In the genomic region with DNA sequence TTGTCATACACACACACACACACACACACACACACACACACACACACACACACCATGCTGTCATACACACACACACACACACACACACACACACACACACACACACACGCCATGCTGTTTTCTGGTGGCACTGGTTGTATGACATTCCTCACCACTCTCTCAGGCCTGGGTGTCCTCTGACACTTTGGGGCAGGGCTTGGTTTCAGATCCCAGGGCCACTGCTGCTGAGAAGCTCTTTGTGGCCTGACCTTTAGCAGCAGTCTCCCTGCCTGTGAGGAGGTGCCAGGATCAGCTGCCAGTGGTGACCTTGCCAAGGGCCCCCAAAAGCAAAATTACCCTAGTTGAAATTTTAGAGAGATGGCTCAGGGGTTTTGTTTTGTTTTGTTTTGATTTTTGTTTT, we compare ENCODE assay signal across 30 mouse cellular contexts. TPM values are rescaled to one million over a fixed set of nuclear protein-coding genes. Genes with fewer than 3 reads are reported as not detected.
A peak's percentile ranks its signal among the peaks of the same experiment; 100 is the strongest.
DNase-seq lines count a peak whose midpoint lies in the region; ATAC-seq and TF ChIP-seq lines count a peak whose summit lies in the region.
"Had no signal": no experiment of that assay in that cellular context is flagged by ENCODE, and none has a peak within 500 bp of the region (broad histone marks: within the 10 kb centered on the region; RNA-seq: fewer than 3 reads in every experiment).

No protein-coding gene starts in this region.

- H3K9ac ChIP-seq in stomach, postnatal 0 days (ENCODE audit: low read length): no peak overlapping the region
- H3K9ac ChIP-seq: forebrain, postnatal 0 days; heart, embryonic 13.5 days; hindbrain, embryonic 12.5 days; hindbrain, embryonic 15.5 days had no signal

- no peaks in the 10 kb centered on the region for H3K9me3 ChIP-seq in stomach, postnatal 0 days (ENCODE audit: control insufficient read depth, low read length)
- H3K9me3 ChIP-seq: heart, embryonic 10.5 days; heart, embryonic 13.5 days; hindbrain, embryonic 12.5 days; hindbrain, embryonic 15.5 days had no signal

- H3K27ac ChIP-seq in thymus, adult 2 months (ENCODE audit: control insufficient read depth, insufficient read depth, low read length): no peak overlapping the region
- H3K27ac ChIP-seq in stomach, postnatal 0 days (replicated peaks): no peak overlapping the region
- H3K27ac ChIP-seq: gastrocnemius, adult 2 months; heart, adult 2 months; heart, embryonic 13.5 days; hindbrain, embryonic 12.5 days; hindbrain, embryonic 15.5 days had no signal

- no peaks in the 10 kb centered on the region for H3K27me3 ChIP-seq in thymus, adult 2 months (ENCODE audit: control insufficient read depth, insufficient read depth, low read length)
- H3K27me3 ChIP-seq in stomach, postnatal 0 days (ENCODE audit: control insufficient read depth, insufficient read depth, low read length): no peaks in the 10 kb centered on the region
- H3K27me3 ChIP-seq: hindbrain, embryonic 12.5 days had no signal

- no peak overlapping the region for H3K4me3 ChIP-seq in thymus, adult 2 months (ENCODE audit: control insufficient read depth, insufficient read depth, low read length)
- no peak overlapping the region for H3K4me3 ChIP-seq in stomach, postnatal 0 days (ENCODE audit: low read depth, low read length)
- H3K4me3 ChIP-seq: gastrocnemius, adult 2 months; heart, adult 2 months; heart, embryonic 10.5 days; heart, embryonic 13.5 days; hindbrain, embryonic 12.5 days; hindbrain, embryonic 15.5 days had no signal

- intact Hi-C loops in heart, postnatal 25 days (cut with DNase I): loop anchor here (10.0 kb wide), 1 partner anchor 291 kb away; no protein-coding TSS in a partner anchor

- no peaks in the 10 kb centered on the region for H3K36me3 ChIP-seq in thymus, adult 2 months (ENCODE audit: control insufficient read depth, insufficient read depth, low read length)
- H3K36me3 ChIP-seq in stomach, postnatal 0 days (ENCODE audit: control insufficient read depth, insufficient read depth, low read length): no peaks in the 10 kb centered on the region
- H3K36me3 ChIP-seq: heart, embryonic 10.5 days; heart, embryonic 13.5 days; hindbrain, embryonic 12.5 days; hindbrain, embryonic 15.5 days had no signal

- ATAC-seq in stomach, postnatal 0 days (ENCODE audit: low FRiP score, low TSS enrichment): no peak
- ATAC-seq: activated CD4-positive, CD25-positive, alpha-beta regulatory T cell, adult 4 months; forebrain, embryonic 14.5 days; forebrain, postnatal 0 days; intestine, postnatal 0 days had no signal

- TF ChIP-seq EP300 in stomach, postnatal 0 days (optimal IDR thresholded peaks at IDR 0.05): no peak

- TF ChIP-seq POLR2A in thymus, adult 2 months (IDR thresholded peaks at IDR 0.05; ENCODE audit: control insufficient read depth, extremely low read depth, insufficient read depth, low read length, poor library complexity): no peak

- H3K4me1 ChIP-seq in thymus, adult 2 months (replicated peaks; ENCODE audit: control insufficient read depth, insufficient read depth, low read length): no peaks in the 10 kb centered on the region
- H3K4me1 ChIP-seq in stomach, postnatal 0 days (replicated peaks; ENCODE audit: control insufficient read depth, insufficient read depth): no peaks in the 10 kb centered on the region
- H3K4me1 ChIP-seq: hindbrain, embryonic 12.5 days; hindbrain, embryonic 15.5 days had no signal

- DNase-seq in adrenal gland, adult (ENCODE audit: inconsistent age in 2 of 2, low spot score in 1 of 2): peak; percentile 35 to 68
- no peak for DNase-seq in adrenal gland, adult 8-10 months
- DNase-seq in heart, adult 11 months: peak; percentile 59
- no peak for DNase-seq in heart, postnatal 25 days (ENCODE audit: low spot score)
- peak; percentile 22 for DNase-seq in adrenal gland, postnatal 25 days
- no peak for DNase-seq in thymus, adult 2 months
- DNase-seq in stomach, postnatal 0 days (ENCODE audit: low spot score): no peak
- DNase-seq: cerebellum, adult 18-20 months; cerebellum, adult 9-10 months; cerebellum, postnatal 14 days; forebrain, postnatal 0 days; gastrocnemius, adult 2 months; gastrocnemius, postnatal 14 days; heart, adult 2 months; heart, postnatal 14 days had no signal

- WGBS in thymus, adult 2 months: 95% methylated on average over 1 of the region's 1 CpGs
- WGBS in stomach, postnatal 0 days: 50% methylated on average over 1 of the region's 1 CpGs

- H3K4me2 ChIP-seq in stomach, postnatal 0 days (replicated peaks; ENCODE audit: low read depth): no peak overlapping the region
- H3K4me2 ChIP-seq: heart, embryonic 13.5 days; hindbrain, embryonic 12.5 days; hindbrain, embryonic 15.5 days had no signal

- TF ChIP-seq CTCF in thymus, adult 2 months (IDR thresholded peaks at IDR 0.05; ENCODE audit: borderline replicate concordance, control insufficient read depth, extremely low read depth, insufficient read depth, low read length, poor library complexity): no peak
- TF ChIP-seq CTCF in stomach, postnatal 0 days (IDR thresholded peaks at IDR 0.05; ENCODE audit: low read depth): no peak

RNA-seq across cellular contexts. Expression of a gene that starts 5.2 kb away (rescaled TPM):
- 1 to 10 TPM in 1 of 4 experiments, under 1 TPM in 3; 0.38 to 1.7 (median 0.50) TPM for total RNA-seq in adrenal gland, adult 8-10 months (2022)
- 1 to 10 TPM in 1 of 2 experiments, under 1 TPM in 1; 0.98 to 1.3 TPM for total RNA-seq in heart, postnatal 25 days (2021)
- not detected in 2 replicates for total RNA-seq in adrenal gland, postnatal 25 days (2021)
- 1.7 and 2.1 TPM in 2 replicates for polyA plus RNA-seq in thymus, adult 2 months (2012; rRNA removed)
- 0.08 and 0.21 TPM in 2 replicates for polyA plus RNA-seq in stomach, postnatal 0 days (2015; fragmentation: Nextera tagmentation; extraction: Ambion mirVana)
- total RNA-seq: forebrain, postnatal 0 days; hematopoietic stem cell, adult 5-6 weeks had no signal
- polyA plus RNA-seq: activated CD4-positive, CD25-positive, alpha-beta regulatory T cell, adult 4 months; embryonic facial prominence, embryonic 11.5 days; intestine, postnatal 0 days had no signal

RNA-seq across cellular contexts. Expression of a gene that starts 27.6 kb away (rescaled TPM):
- not detected for total RNA-seq in adrenal gland, adult 8-10 months (2022)
- not detected for total RNA-seq in heart, postnatal 25 days (2021)
- not detected in 2 replicates for total RNA-seq in adrenal gland, postnatal 25 days (2021)
- polyA plus RNA-seq in thymus, adult 2 months (2012; rRNA removed): not detected in 2 replicates
- polyA plus RNA-seq in stomach, postnatal 0 days (2015; fragmentation: Nextera tagmentation; extraction: Ambion mirVana): not detected in 2 replicates
- total RNA-seq: ES-E14; gastrocnemius, adult 2 months; gastrocnemius, postnatal 14 days; gastrocnemius, postnatal 4 days; heart, adult 2 months; heart, postnatal 14 days; hematopoietic stem cell, adult 5-6 weeks had no signal
- polyA plus RNA-seq: activated CD4-positive, CD25-positive, alpha-beta regulatory T cell, adult 4 months; embryonic facial prominence, embryonic 11.5 days; embryonic facial prominence, embryonic 14.5 days; forebrain, embryonic 11.5 days; forebrain, embryonic 14.5 days; forebrain, postnatal 0 days; heart, adult 2 months; heart, embryonic 10.5 days; heart, embryonic 13.5 days; heart, embryonic 16.5 days; hindbrain, embryonic 12.5 days; intestine, embryonic 14.5 days; intestine, postnatal 0 days had no signal

Comparison
In these comparisons a context has a peak if more than half of its experiments do, and no peak if none do; other contexts are left out.
1. DNase-seq: peak in adrenal gland, adult (2 of 2), heart, adult 11 months (single experiment) and adrenal gland, postnatal 25 days (single experiment); none in adrenal gland, adult 8-10 months (single experiment), heart, postnatal 25 days (single experiment), thymus, adult 2 months (single experiment) and stomach, postnatal 0 days (single experiment).